Mouse (Mus musculus) liver, embryonic 16.5 days (tissue): ENCODE results near the gene Glis2. TPM values are rescaled to one million over a fixed set of nuclear protein-coding genes. Genes with fewer than 3 reads are reported as not detected.

ENCODE experiments used
- ATAC-seq: fragments of 200-750 bp; cut with Nextera tagmentation; 2 replicates; pipeline ENCODE4 v1.8.0; 2017; ENCODE audit warnings: low read depth, mild to moderate bottlenecking, moderate number of reproducible peaks, moderate library complexity
- H3K27ac ChIP-seq: fragments of 300-500 bp; sonication (generic); 2 replicates; pipeline ENCODE4 v1.5.1; 2014; ENCODE audit warnings: mild to moderate bottlenecking, low read length
- H3K27me3 ChIP-seq: fragments of 300-500 bp; sonication (generic); 2 replicates; pipeline ENCODE4 v1.6.1; 2014; ENCODE audit warnings: low read depth, low read length, mixed read lengths; ENCODE audit not compliant: control insufficient read depth, insufficient read depth
- H3K36me3 ChIP-seq: fragments of 300-500 bp; sonication (generic); 2 replicates; pipeline ENCODE4 v1.6.1; 2014; ENCODE audit warnings: mild to moderate bottlenecking; ENCODE audit not compliant: control insufficient read depth, insufficient read depth
- H3K4me1 ChIP-seq: fragments of 300-500 bp; sonication (generic); 2 replicates; pipeline ENCODE4 v1.6.1; 2014; ENCODE audit warnings: low read depth, low read length, mixed read lengths; ENCODE audit not compliant: control insufficient read depth
- H3K4me2 ChIP-seq: fragments of 300-500 bp; sonication (generic); 2 replicates; pipeline ENCODE4 v1.6.1; 2014; ENCODE audit warnings: low read depth, low read length, mixed read lengths
- H3K4me3 ChIP-seq: fragments of 300-500 bp; sonication (generic); 2 replicates; pipeline ENCODE4 v1.5.1; 2014; ENCODE audit warnings: low read depth, mild to moderate bottlenecking, low read length
- H3K9ac ChIP-seq: fragments of 300-500 bp; sonication (generic); 2 replicates; pipeline ENCODE4 v1.6.1; 2014; ENCODE audit warnings: low read depth, low read length
- H3K9me3 ChIP-seq: fragments of 300-500 bp; sonication (generic); replicated peaks from 2 replicates; pipeline ENCODE4 v1.6.1; 2016; ENCODE audit warnings: low read length; ENCODE audit not compliant: control insufficient read depth
- WGBS: fragments of 180-500 bp; shearing (Covaris S2); extraction: QIAGEN DNeasy Blood & Tissue Kit; methylation state at CpG from one replicate; pipeline ENCODE4 v1.1.7; 2014; ENCODE audit not compliant: insufficient replicate concordance; 5-methylcytosine and 5-hydroxymethylcytosine counted together
- polyA plus RNA-seq: library from polyadenylated mRNA; unstranded; fragments of >200 nt; fragmentation: Nextera tagmentation; extraction: Ambion mirVana; gene quantifications from 2 replicates; pipeline ENCODE4 v1.2.1, GENCODE M21; 2015

Glis2 gene
- polyA plus RNA-seq, 1 experiment from 2014 or later: 2.5 TPM

GRCm38 (mm10) chr16:4605514-4606131 is 11.1 kb downstream of the Glis2 start:
- H3K4me3 ChIP-seq: no peak overlapping the region
- H3K9me3 ChIP-seq: no peaks in the 10 kb centered on the region
- no peaks in the 10 kb centered on the region for H3K36me3 ChIP-seq
- H3K4me2 ChIP-seq: no peak overlapping the region
- whole genome bisulfite sequencing: 56% methylated on average over 13 of the region's 13 CpGs
- 0 out of 2 replicates have a peak, but pooled peaks have one; percentile 10 for ATAC-seq
- peaks cover 30% of the 10 kb centered on the region for H3K4me1 ChIP-seq
- no peaks in the 10 kb centered on the region for H3K27me3 ChIP-seq
- no peak overlapping the region for H3K9ac ChIP-seq
- H3K27ac ChIP-seq: no peak overlapping the region

- Histone ChIP-seq H3K36me3 (no peaks in the 10 kb centered on the region), H3K4me2 (no peak overlapping the region), H3K9me3 (no peaks in the 10 kb centered on the region), H3K9ac (no peak overlapping the region), H3K4me3 (no peak overlapping the region), H3K27me3 (no peaks in the 10 kb centered on the region), H3K27ac (no peak overlapping the region), H3K4me1 (peaks cover 28% of the 10 kb centered on the region)
- no peak for ATAC-seq
- WGBS: 23% methylated on average over 5 of the region's 5 CpGs
These were observed 12.0 kb downstream of the Glis2 start for GRCm38 (mm10) chr16:4606431-4607084.

DNA sequence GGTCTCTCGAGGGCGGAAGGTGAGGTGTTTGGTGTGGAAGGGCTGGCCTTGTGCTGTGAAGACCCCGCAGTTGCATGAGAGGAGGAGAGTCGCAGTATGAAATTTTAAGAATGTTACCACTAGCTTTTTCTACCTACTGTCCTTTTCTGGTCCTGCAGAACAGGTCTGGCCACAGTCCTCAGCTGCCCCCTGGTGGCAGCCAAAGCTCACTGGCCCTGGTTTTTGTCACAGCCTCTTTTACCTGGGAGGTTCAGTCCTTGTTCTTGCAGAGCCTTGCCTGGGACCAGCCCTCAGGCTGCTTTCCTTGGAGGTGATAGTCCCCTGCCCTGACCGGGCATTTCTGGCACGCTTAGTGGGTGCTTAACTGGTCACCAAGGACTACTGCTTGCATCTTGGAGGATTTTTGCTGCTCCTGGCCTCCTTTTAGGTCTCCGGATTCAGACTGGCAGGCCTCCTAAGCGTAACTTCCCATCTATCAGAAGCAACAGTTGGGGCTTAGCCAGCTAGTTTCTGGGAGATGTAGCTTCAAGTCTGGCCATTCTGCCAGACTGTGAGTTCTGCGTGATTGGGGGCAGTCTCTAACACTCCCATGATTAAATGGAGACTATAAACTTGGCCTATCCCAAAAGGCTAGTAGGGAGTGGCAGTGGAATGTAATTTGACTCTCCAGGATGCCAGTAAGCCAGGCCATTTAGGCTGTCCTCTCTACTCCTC is 13.5 kb downstream of the Glis2 start:
- 45% methylated on average over 9 of the region's 9 CpGs for WGBS
- Histone ChIP-seq H3K9me3 (no peaks in the 10 kb centered on the region), H3K27me3 (no peaks in the 10 kb centered on the region), H3K4me3 (no peak overlapping the region), H3K36me3 (no peaks in the 10 kb centered on the region), H3K4me2 (no peak overlapping the region), H3K4me1 (peaks cover 20% of the 10 kb centered on the region), H3K27ac (no peak overlapping the region), H3K9ac (no peak overlapping the region)
- ATAC-seq: peak; percentile 49

GRCm38 (mm10) chr16:4608532-4609059 is 14.1 kb downstream of the Glis2 start:
- Histone ChIP-seq H3K27me3 (no peaks in the 10 kb centered on the region), H3K27ac (no peak overlapping the region), H3K9ac (no peak overlapping the region), H3K4me2 (no peak overlapping the region), H3K9me3 (no peaks in the 10 kb centered on the region), H3K4me3 (no peak overlapping the region), H3K4me1 (peaks cover 20% of the 10 kb centered on the region), H3K36me3 (no peaks in the 10 kb centered on the region)
- no peak for ATAC-seq
- 77% methylated on average over 19 of the region's 19 CpGs for WGBS

- WGBS: 71% methylated on average over 5 of the region's 5 CpGs
- Histone ChIP-seq H3K4me1 (peaks cover 11% of the 10 kb centered on the region), H3K9ac (no peak overlapping the region), H3K9me3 (no peaks in the 10 kb centered on the region), H3K36me3 (no peaks in the 10 kb centered on the region; the same call in 1 of the 2 replicates), H3K27ac (no peak overlapping the region), H3K4me3 (no peak overlapping the region), H3K27me3 (no peaks in the 10 kb centered on the region), H3K4me2 (no peak overlapping the region)
- no peak for ATAC-seq
These were observed 16.7 kb downstream of the Glis2 start for GRCm38 (mm10) chr16:4611193-4611592.

GRCm38 (mm10) chr16:4611676-4612075 is 17.2 kb downstream of the Glis2 start:
- peaks cover 6% of the 10 kb centered on the region for H3K4me1 ChIP-seq
- ATAC-seq: no peak
- H3K4me3 ChIP-seq: no peak overlapping the region
- H3K4me2 ChIP-seq: no peak overlapping the region
- no peak overlapping the region for H3K27ac ChIP-seq
- no peaks in the 10 kb centered on the region for H3K9me3 ChIP-seq
- 86% methylated on average over 7 of the region's 7 CpGs for WGBS
- no peak overlapping the region for H3K9ac ChIP-seq
- H3K36me3 ChIP-seq: no peaks in the 10 kb centered on the region; the same call in 1 of the 2 replicates
- no peaks in the 10 kb centered on the region for H3K27me3 ChIP-seq

DNA sequence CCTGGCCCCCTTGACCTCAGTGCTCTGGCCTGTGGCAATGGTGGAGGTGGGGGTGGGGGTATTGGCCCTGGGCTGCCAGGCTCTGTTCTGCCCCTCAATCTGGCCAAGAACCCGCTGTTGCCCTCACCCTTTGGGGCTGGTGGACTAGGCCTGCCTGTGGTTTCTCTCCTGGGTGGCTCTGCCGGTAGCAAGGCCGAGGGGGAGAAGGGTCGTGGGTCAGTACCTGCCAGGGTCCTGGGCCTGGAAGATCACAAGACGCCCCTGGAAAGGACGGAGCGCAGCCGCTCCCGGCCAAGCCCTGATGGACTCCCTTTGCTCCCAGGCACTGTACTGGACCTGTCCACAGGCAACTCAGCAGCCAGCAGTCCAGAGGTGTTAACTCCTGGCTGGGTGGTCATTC is 19.2 kb downstream of the Glis2 start:
- Histone ChIP-seq H3K36me3 (no peaks in the 10 kb centered on the region; the same call in 1 of the 2 replicates), H3K4me1 (no peaks in the 10 kb centered on the region), H3K27ac (no peak overlapping the region), H3K9ac (no peak overlapping the region), H3K9me3 (no peaks in the 10 kb centered on the region), H3K4me2 (no peak overlapping the region), H3K4me3 (no peak overlapping the region), H3K27me3 (no peaks in the 10 kb centered on the region)
- WGBS: 78% methylated on average over 9 of the region's 9 CpGs
- ATAC-seq: no peak

DNA sequence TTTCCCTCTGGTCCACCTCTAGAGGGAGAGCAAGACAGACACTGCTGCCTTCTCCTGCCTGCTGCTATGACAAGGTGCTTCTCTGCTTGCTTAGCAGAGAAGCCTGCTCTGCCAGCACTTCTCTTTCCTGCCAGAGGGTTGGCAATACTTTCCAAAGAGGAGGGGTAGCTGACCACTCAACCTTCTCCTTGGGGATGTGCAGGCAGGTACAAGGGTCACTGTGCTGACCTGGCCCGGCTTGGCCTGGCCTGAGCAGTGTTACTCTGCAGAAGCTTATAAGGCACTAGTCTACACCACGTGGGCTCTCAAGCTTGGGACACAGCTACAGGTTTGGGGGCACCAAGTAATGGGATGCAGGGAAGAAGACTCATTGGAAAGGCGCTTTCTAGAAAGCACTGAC is 20.1 kb downstream of the Glis2 start:
- WGBS: 82% methylated on average over 3 of the region's 3 CpGs
- Histone ChIP-seq H3K4me3 (no peak overlapping the region), H3K9ac (no peak overlapping the region), H3K27ac (no peak overlapping the region), H3K4me1 (no peaks in the 10 kb centered on the region), H3K4me2 (no peak overlapping the region), H3K27me3 (no peaks in the 10 kb centered on the region), H3K36me3 (no peaks in the 10 kb centered on the region; the same call in 1 of the 2 replicates), H3K9me3 (no peaks in the 10 kb centered on the region)
- no peak for ATAC-seq

DNA sequence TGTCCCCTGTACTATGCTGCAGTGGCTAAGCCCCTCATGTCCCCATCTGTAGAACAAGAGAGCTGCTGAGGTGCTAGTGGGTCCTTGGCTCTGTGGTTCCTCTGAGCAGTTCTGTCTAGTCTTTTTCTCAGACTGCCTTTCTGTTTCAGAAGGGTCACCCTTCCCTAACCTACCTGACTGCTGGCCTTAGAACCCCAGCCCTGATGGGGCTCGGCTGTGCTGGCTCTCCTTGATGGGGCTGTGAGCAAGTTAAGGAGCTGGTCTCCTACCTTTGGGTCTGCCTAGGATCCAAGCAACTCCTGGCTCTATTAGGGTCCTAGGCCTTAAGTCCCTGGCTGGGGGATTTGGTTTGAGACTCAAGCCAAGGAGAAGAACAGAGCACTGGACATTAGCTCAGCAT is 20.8 kb downstream of the Glis2 start:
- H3K27ac ChIP-seq: no peak overlapping the region
- no peak for ATAC-seq
- WGBS: 53% methylated on average over 1 of the region's 1 CpGs
- no peak overlapping the region for H3K4me2 ChIP-seq
- no peaks in the 10 kb centered on the region; the same call in 1 of the 2 replicates for H3K36me3 ChIP-seq
- no peaks in the 10 kb centered on the region for H3K27me3 ChIP-seq
- no peak overlapping the region for H3K9ac ChIP-seq
- no peaks in the 10 kb centered on the region for H3K9me3 ChIP-seq
- H3K4me1 ChIP-seq: no peaks in the 10 kb centered on the region
- H3K4me3 ChIP-seq: no peak overlapping the region
